Mouse (Mus musculus) forebrain, embryonic 10.5 days (tissue): ENCODE results near the gene Sgf29. TPM values are rescaled to one million over a fixed set of nuclear protein-coding genes. Genes with fewer than 3 reads are reported as not detected.

Experiments
- DNase-seq: peaks from one replicate; pipeline ENCODE4 v3.0.0-alpha.2; 2017; ENCODE audit warnings: low spot score; ENCODE audit errors: extremely low spot score
- H3K27ac ChIP-seq: fragments of 300-500 bp; sonication (generic); 2 replicates; pipeline ENCODE4 v1.5.1; 2016; ENCODE audit warnings: mild to moderate bottlenecking
- H3K27me3 ChIP-seq: fragments of 300-500 bp; sonication (generic); 2 replicates; pipeline ENCODE4 v1.6.1; 2016; ENCODE audit warnings: mild to moderate bottlenecking; ENCODE audit not compliant: poor library complexity, severe bottlenecking
- H3K36me3 ChIP-seq: fragments of 300-500 bp; sonication (generic); replicated peaks from 2 replicates; pipeline ENCODE4 v1.6.1; 2016; ENCODE audit warnings: mild to moderate bottlenecking, moderate library complexity
- H3K4me1 ChIP-seq: fragments of 300-500 bp; sonication (generic); 2 replicates; pipeline ENCODE4 v1.6.1; 2016
- H3K4me3 ChIP-seq: fragments of 300-500 bp; sonication (generic); 2 replicates; pipeline ENCODE4 v1.5.1; 2016; ENCODE audit warnings: mild to moderate bottlenecking, moderate library complexity
- H3K9me3 ChIP-seq: fragments of 300-500 bp; sonication (generic); 2 replicates; pipeline ENCODE4 v1.6.1; 2016; ENCODE audit warnings: mild to moderate bottlenecking, moderate library complexity
- WGBS: fragments of 180-500 bp; shearing (Covaris S2); methylation state at CpG from one replicate; pipeline ENCODE4 v1.1.7; 2016; 5-methylcytosine and 5-hydroxymethylcytosine counted together
- polyA plus RNA-seq: library from polyadenylated mRNA; unstranded; fragments of >200 nt; fragmentation: Nextera tagmentation; extraction: Ambion mirVana; gene quantifications from 2 replicates; pipeline ENCODE4 v1.2.1, GENCODE M21; 2016

Sgf29 gene
- polyA plus RNA-seq, 1 experiment from 2014 or later = 64.5 TPM

DNA sequence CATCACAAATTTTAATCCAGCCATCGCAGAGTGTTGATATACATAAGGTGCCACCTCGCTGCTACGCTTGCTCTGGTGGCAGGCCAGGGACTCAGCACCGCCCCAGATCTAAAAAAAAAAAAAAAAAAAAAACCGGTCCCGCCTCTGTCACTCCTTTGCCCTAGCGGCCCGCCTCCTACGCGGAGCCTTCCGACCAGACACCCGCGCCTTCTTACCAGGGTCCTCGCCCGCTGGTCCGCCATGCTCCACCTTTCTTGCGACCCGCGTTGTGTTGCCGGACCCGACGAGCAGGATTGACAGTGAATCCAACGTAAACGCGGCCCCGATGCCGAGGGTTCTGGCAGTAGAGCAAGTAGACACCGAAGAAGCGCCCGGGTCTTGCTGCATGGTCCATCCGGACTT lies 46.1 kb downstream of the Sgf29 start, which contains the start of gene Bola2:
Gene Bola2 (plus strand): TSS at position 192 of the 402 bp plus-strand sequence.
- Histone ChIP-seq H3K4me3 (peak within 1 kb of the TSS; percentile 79), H3K27me3 (no peaks in the 10 kb centered on the region), H3K4me1 (peaks cover 29% of the 10 kb centered on the region), H3K27ac (peak within 1 kb of the TSS; percentile 96), H3K36me3 (peaks cover 53% of the 10 kb centered on the region), H3K9me3 (no peaks in the 10 kb centered on the region)
- no peak for DNase-seq
- WGBS = under 1% methylated on average over 31 of the region's 31 CpGs

DNA sequence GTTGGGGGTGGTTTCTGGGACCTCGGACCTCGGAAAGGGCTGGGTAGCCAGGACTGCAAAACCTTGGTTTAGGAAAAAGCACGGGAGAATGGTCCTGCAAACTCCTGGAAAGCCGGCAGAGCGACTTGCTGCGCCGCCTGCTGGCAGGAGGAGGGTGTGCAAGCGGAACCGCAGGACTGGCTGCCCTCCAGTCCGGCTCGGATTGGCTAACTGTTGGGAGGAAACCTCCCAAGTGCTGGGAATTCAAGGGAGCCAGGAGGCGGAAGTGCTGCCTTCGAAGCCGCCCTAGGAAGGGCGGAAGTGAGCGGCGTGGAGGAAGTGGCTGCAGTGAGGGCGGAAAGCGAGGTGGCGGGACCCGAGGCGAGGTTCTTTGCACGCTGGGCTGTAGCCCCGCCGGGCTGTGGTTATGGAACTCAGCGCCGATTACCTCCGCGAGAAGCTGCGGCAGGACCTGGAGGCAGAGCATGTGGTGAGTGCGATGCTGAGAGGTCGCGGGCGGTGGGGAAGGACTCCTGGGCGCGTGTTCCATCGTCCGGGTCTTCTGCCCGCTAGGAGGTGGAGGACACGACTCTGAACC lies 46.6 kb downstream of the Sgf29 start, which contains the start of gene Slx1b:
Gene Slx1b (minus strand): TSS at position 154 of the 577 bp plus-strand sequence.
- Histone ChIP-seq H3K36me3 (peaks cover 50% of the 10 kb centered on the region), H3K4me3 (peak within 1 kb of the TSS; percentile 79), H3K4me1 (peaks cover 29% of the 10 kb centered on the region), H3K27ac (peak within 1 kb of the TSS; percentile 96), H3K27me3 (no peaks in the 10 kb centered on the region), H3K9me3 (no peaks in the 10 kb centered on the region)
- peak; percentile 97 for DNase-seq
- WGBS = under 1% methylated on average over 40 of the region's 40 CpGs

- no peaks in the 10 kb centered on the region for H3K9me3 ChIP-seq
- peak overlapping the region; percentile 79 for H3K4me3 ChIP-seq
- peaks cover 35% of the 10 kb centered on the region for H3K4me1 ChIP-seq
- peak overlapping the region; percentile 96 for H3K27ac ChIP-seq
- WGBS = 6% methylated on average over 17 of the region's 17 CpGs
- no peaks in the 10 kb centered on the region for H3K27me3 ChIP-seq
- no peak for DNase-seq
- H3K36me3 ChIP-seq = peaks cover 45% of the 10 kb centered on the region
Observed at GRCm38 (mm10) chr7:126696303-126696702, 47.2 kb downstream of the Sgf29 start.

DNA sequence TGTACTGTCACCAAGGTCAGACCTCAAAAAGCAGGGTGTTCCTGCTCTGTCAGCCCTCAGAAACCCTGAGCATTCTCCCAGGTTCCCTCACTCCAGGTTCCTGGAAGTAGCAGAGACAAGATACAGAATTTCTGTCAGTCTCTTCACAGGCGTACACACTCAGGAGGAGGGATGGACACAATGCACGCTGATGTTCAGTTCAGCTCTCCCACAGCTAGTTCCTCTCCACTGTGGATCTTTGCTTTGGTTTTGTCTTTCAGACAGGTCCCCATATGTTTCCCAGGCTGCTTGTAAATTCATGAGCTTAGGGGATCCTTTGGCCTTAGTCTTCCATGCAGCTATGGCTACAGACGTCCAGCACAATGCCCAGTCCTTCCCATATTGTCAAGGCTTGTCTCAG lies 47.8 kb downstream of the Sgf29 start:
- peaks cover 39% of the 10 kb centered on the region for H3K4me1 ChIP-seq
- H3K36me3 ChIP-seq = peaks cover 39% of the 10 kb centered on the region
- peak overlapping the region; percentile 96; the same call in 1 of the 2 replicates for H3K27ac ChIP-seq
- H3K27me3 ChIP-seq = peaks cover 3% of the 10 kb centered on the region
- no peak for DNase-seq
- H3K4me3 ChIP-seq = peak overlapping the region; percentile 79
- H3K9me3 ChIP-seq = no peaks in the 10 kb centered on the region
- WGBS = 86% methylated on average over 3 of the region's 3 CpGs

GRCm38 (mm10) chr7:126697838-126698237 lies 48.7 kb downstream of the Sgf29 start:
- Histone ChIP-seq H3K27me3 (peaks cover 12% of the 10 kb centered on the region), H3K9me3 (no peaks in the 10 kb centered on the region), H3K27ac (no peak overlapping the region), H3K36me3 (peaks cover 30% of the 10 kb centered on the region), H3K4me1 (peaks cover 39% of the 10 kb centered on the region), H3K4me3 (peak overlapping the region; percentile 79; the same call in 1 of the 2 replicates)
- no peak for DNase-seq
- WGBS = 94% methylated on average over 8 of the region's 8 CpGs

DNA sequence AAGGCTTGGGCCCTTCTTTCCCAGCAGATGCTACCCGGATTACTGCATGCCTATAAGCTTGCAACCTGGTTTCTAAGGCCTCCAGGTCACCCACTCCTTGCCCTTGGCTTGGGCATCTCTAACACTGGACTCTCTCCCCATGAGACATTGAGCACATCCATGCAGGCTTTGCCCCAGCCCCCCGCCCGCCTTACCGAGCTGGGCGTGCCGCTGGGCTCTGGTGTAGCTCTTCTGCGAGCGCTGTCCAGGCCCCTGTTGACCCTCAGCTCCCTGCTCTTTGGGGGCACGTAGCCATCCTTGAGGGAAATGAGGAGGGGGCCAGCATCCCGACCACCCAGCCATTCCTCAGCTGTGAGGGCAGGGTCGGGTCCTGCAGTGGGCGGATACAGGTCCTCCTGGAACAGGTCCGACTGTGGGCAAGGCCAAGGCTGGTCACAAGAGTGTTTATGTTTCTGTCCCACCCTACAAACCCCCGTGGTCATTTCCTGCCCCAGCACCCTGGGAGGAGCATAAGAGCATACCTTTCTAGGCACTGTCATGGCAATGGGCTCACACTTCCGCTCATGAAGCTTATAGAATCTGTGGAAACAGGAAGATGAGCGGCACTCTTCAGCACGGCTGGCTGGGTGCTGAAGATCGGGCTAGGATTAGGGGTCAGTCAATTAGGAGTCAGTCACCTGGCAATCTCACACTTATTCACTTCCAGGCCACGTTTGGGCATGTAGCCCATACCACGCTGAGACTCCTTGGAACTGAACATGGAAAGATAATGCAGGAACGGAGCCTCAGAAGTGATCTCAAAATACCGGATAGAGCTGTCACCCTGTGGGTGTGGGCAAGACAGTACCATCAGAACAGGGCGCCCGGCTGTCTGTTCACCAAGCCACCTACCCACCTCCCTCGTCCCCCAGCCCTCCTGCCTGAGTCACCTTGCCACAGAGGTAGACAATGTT lies 51.2 kb downstream of the Sgf29 start:
- Histone ChIP-seq H3K36me3 (peaks cover 30% of the 10 kb centered on the region), H3K9me3 (no peaks in the 10 kb centered on the region), H3K27ac (peak overlapping the region; percentile 41; the same call in 1 of the 2 replicates), H3K27me3 (peaks cover 37% of the 10 kb centered on the region), H3K4me3 (no peak overlapping the region), H3K4me1 (peaks cover 46% of the 10 kb centered on the region)
- DNase-seq = no peak
- 85% methylated on average over 25 of the region's 25 CpGs for WGBS

- peaks cover 44% of the 10 kb centered on the region for H3K27me3 ChIP-seq
- H3K27ac ChIP-seq = peak overlapping the region; percentile 41; the same call in 1 of the 2 replicates
- peak; percentile 86 for DNase-seq
- WGBS = under 1% methylated on average over 11 of the region's 11 CpGs
- peaks cover 46% of the 10 kb centered on the region for H3K4me1 ChIP-seq
- H3K4me3 ChIP-seq = peak overlapping the region; percentile 28; the same call in 1 of the 2 replicates
- peaks cover 30% of the 10 kb centered on the region for H3K36me3 ChIP-seq
- H3K9me3 ChIP-seq = no peaks in the 10 kb centered on the region
Observed at GRCm38 (mm10) chr7:126701070-126701469, 52.0 kb downstream of the Sgf29 start.

DNA sequence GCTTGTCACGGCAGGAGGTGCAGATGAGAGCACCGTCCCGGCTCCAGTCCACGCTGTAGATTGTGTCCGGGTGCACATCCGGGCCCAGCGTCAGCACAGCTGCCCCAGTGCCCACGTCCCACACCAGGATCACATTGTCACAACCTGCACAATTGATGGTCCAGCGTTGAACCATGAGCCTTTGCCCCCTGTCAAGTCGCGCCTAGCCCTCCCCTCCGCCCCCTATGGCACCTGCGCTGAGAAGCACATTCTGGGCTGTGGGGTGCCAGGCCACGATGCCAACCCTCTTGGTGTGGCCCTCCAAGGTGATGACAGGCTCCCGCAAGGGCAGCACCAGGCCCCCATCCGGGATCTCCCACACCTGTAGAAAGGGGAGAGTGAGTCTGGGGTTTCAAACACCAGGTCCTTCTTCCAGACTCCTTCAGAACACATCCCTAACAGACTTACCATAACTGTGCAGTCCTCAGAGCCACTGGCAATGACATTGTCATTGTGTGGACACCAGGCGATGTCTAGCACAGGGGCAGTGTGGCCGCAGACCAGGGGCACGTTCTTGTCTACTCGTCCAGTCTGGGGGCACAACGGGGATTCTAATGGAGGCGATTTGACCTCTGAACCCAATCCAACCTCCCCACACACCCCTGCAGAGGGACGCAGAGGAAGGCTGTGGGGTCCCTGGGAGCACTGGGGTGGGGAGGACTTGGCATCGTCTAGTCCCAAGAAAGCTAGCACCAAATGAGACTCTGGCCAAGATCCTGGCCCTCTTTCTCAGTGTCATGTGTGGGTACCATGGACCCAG lies 52.6 kb downstream of the Sgf29 start:
- 62% methylated on average over 24 of the region's 24 CpGs for WGBS
- DNase-seq = no peak

GRCm38 (mm10) chr7:126702358-126702757 lies 53.2 kb downstream of the Sgf29 start:
- Histone ChIP-seq H3K9me3 (no peaks in the 10 kb centered on the region), H3K27ac (no peak overlapping the region), H3K4me3 (peak overlapping the region; percentile 78; the same call in 1 of the 2 replicates), H3K36me3 (peaks cover 25% of the 10 kb centered on the region), H3K27me3 (peaks cover 49% of the 10 kb centered on the region), H3K4me1 (peaks cover 33% of the 10 kb centered on the region)
- no peak for DNase-seq
- WGBS = 82% methylated on average over 6 of the region's 6 CpGs

More for the DNA sequence above, 52.6 kb downstream of the Sgf29 start:
- Histone ChIP-seq H3K36me3 (peaks cover 30% of the 10 kb centered on the region), H3K27ac (no peak overlapping the region), H3K9me3 (no peaks in the 10 kb centered on the region), H3K4me3 (peak overlapping the region; percentile 28; the same call in 1 of the 2 replicates), H3K4me1 (peaks cover 39% of the 10 kb centered on the region), H3K27me3 (peaks cover 49% of the 10 kb centered on the region)

- DNase-seq = no peak
- H3K36me3 ChIP-seq = peaks cover 18% of the 10 kb centered on the region
- WGBS = 86% methylated on average over 12 of the region's 12 CpGs
- H3K4me3 ChIP-seq = peak overlapping the region; percentile 78
- H3K27me3 ChIP-seq = peaks cover 49% of the 10 kb centered on the region
- H3K9me3 ChIP-seq = no peaks in the 10 kb centered on the region
- peaks cover 32% of the 10 kb centered on the region for H3K4me1 ChIP-seq
- H3K27ac ChIP-seq = 0 out of 2 replicates have a peak overlapping the region, but pooled peaks have one; percentile 86
Observed at GRCm38 (mm10) chr7:126702861-126703756, 54.0 kb downstream of the Sgf29 start.

- peaks cover 32% of the 10 kb centered on the region for H3K4me1 ChIP-seq
Observed at GRCm38 (mm10) chr7:126703757-126704077, 54.6 kb downstream of the Sgf29 start.

More at GRCm38 (mm10) chr7:126703757-126704077, 54.6 kb downstream of the Sgf29 start:
- DNase-seq = no peak
- Histone ChIP-seq H3K4me3 (peak overlapping the region; percentile 78), H3K9me3 (no peaks in the 10 kb centered on the region), H3K27me3 (peaks cover 49% of the 10 kb centered on the region), H3K36me3 (peaks cover 15% of the 10 kb centered on the region), H3K27ac (peak overlapping the region; percentile 86; the same call in 1 of the 2 replicates)
- 17% methylated on average over 7 of the region's 7 CpGs for WGBS
